Mouse (Mus musculus) intestine, embryonic 14.5 days (tissue): ENCODE measurements around the gene Fbxo48. TPM values are rescaled to one million over a fixed set of nuclear protein-coding genes. Genes with fewer than 3 reads are reported as not detected.

ENCODE experiments used
- ATAC-seq: fragments of 200-750 bp; cut with Nextera tagmentation; replicated peaks from 2 replicates; pipeline ENCODE4 v1.8.0; 2017; ENCODE audit warnings: low read depth, moderate number of reproducible peaks, moderate TSS enrichment, moderate library complexity; ENCODE audit not compliant: low FRiP score, low TSS enrichment
- DNase-seq: peaks from one replicate; pipeline ENCODE4 v3.0.0-alpha.2; 2018; ENCODE audit warnings: low spot score
- H3K27ac ChIP-seq: fragments of 300-500 bp; sonication (generic); 2 replicates; pipeline ENCODE4 v1.5.1; 2014; ENCODE audit warnings: low read depth, mild to moderate bottlenecking, control low read depth
- H3K27me3 ChIP-seq: fragments of 300-500 bp; sonication (generic); replicated peaks from 2 replicates; pipeline ENCODE4 v1.6.1; 2014; ENCODE audit warnings: low read length, control low read depth; ENCODE audit not compliant: control insufficient read depth, insufficient read depth
- H3K36me3 ChIP-seq: fragments of 300-500 bp; sonication (generic); 2 replicates; pipeline ENCODE4 v1.6.1; 2014; ENCODE audit warnings: low read length, control low read depth; ENCODE audit not compliant: control insufficient read depth, insufficient read depth
- H3K4me1 ChIP-seq: fragments of 300-500 bp; sonication (generic); replicated peaks from 2 replicates; pipeline ENCODE4 v1.6.1; 2014; ENCODE audit warnings: low read length, control low read depth, mixed read lengths; ENCODE audit not compliant: control insufficient read depth, insufficient read depth
- H3K4me2 ChIP-seq: fragments of 300-500 bp; sonication (generic); 2 replicates; pipeline ENCODE4 v1.6.1; 2014; ENCODE audit warnings: low read length
- H3K4me3 ChIP-seq: fragments of 300-500 bp; sonication (generic); 2 replicates; pipeline ENCODE4 v1.5.1; 2014; ENCODE audit warnings: low read depth, low read length, control low read depth, mixed read lengths
- H3K9ac ChIP-seq: fragments of 300-500 bp; sonication (generic); 2 replicates; pipeline ENCODE4 v1.6.1; 2014; ENCODE audit warnings: mild to moderate bottlenecking, low read length
- H3K9me3 ChIP-seq: fragments of 300-500 bp; sonication (generic); 2 replicates; pipeline ENCODE4 v1.6.1; 2016; ENCODE audit warnings: low read length, control low read depth; ENCODE audit not compliant: control insufficient read depth
- WGBS: fragments of 180-500 bp; shearing (Covaris S2); extraction: QIAGEN DNeasy Blood & Tissue Kit; methylation state at CpG from one replicate; pipeline ENCODE4 v1.1.7; 2014; 5-methylcytosine and 5-hydroxymethylcytosine counted together
- polyA plus RNA-seq: library from polyadenylated mRNA; unstranded; fragments of >200 nt; fragmentation: Nextera tagmentation; extraction: Ambion mirVana; gene quantifications from 2 replicates; pipeline ENCODE4 v1.2.1, GENCODE M21; 2014

The Fbxo48 gene
- polyA plus RNA-seq, 1 experiment from 2014 or later = 2.3 TPM

- Histone ChIP-seq H3K36me3 (no peaks in the 10 kb centered on the region), H3K9me3 (no peaks in the 10 kb centered on the region), H3K4me2 (no peak overlapping the region), H3K27ac (no peak overlapping the region), H3K27me3 (no peaks in the 10 kb centered on the region), H3K4me1 (peaks cover 9% of the 10 kb centered on the region; the same call in 1 of the 2 replicates), H3K4me3 (no peak overlapping the region), H3K9ac (no peak overlapping the region)
- ATAC-seq = no peak
- no peak for DNase-seq
- 89% methylated on average over 6 of the region's 6 CpGs for WGBS
These were observed 5.1 kb downstream of the Fbxo48 start for GRCm38 (mm10) chr11:16956115-16956862.

GRCm38 (mm10) chr11:16957030-16957429 is 5.9 kb downstream of the Fbxo48 start:
- no peak for ATAC-seq
- no peak overlapping the region for H3K4me3 ChIP-seq
- H3K36me3 ChIP-seq = no peaks in the 10 kb centered on the region
- 90% methylated on average over 6 of the region's 6 CpGs for WGBS
- peaks cover 4% of the 10 kb centered on the region; the same call in 1 of the 2 replicates for H3K4me1 ChIP-seq
- no peak for DNase-seq
- no peaks in the 10 kb centered on the region for H3K27me3 ChIP-seq
- no peak overlapping the region for H3K27ac ChIP-seq
- no peak overlapping the region for H3K9ac ChIP-seq
- H3K9me3 ChIP-seq = no peaks in the 10 kb centered on the region
- H3K4me2 ChIP-seq = no peak overlapping the region

GRCm38 (mm10) chr11:16958520-16958919 is 7.3 kb downstream of the Fbxo48 start:
- no peaks in the 10 kb centered on the region for H3K36me3 ChIP-seq
- H3K9me3 ChIP-seq = no peaks in the 10 kb centered on the region
- no peaks in the 10 kb centered on the region for H3K4me1 ChIP-seq
- no peak overlapping the region for H3K27ac ChIP-seq
- 80% methylated on average over 1 of the region's 1 CpGs for WGBS
- no peak overlapping the region for H3K9ac ChIP-seq
- H3K4me3 ChIP-seq = no peak overlapping the region
- no peak overlapping the region for H3K4me2 ChIP-seq
- ATAC-seq (no peak), DNase-seq (no peak)
- H3K27me3 ChIP-seq = no peaks in the 10 kb centered on the region

GRCm38 (mm10) chr11:16967806-16968205 is 16.6 kb downstream of the Fbxo48 start:
- no peaks in the 10 kb centered on the region for H3K27me3 ChIP-seq
- ATAC-seq (no peak), DNase-seq (no peak)
- no peaks in the 10 kb centered on the region for H3K9me3 ChIP-seq
- H3K36me3 ChIP-seq = no peaks in the 10 kb centered on the region
- no peak overlapping the region for H3K4me2 ChIP-seq
- 33% methylated on average over 2 of the region's 2 CpGs for WGBS
- no peaks in the 10 kb centered on the region for H3K4me1 ChIP-seq
- no peak overlapping the region for H3K27ac ChIP-seq
- no peak overlapping the region for H3K4me3 ChIP-seq
- no peak overlapping the region for H3K9ac ChIP-seq

- H3K27me3 ChIP-seq = no peaks in the 10 kb centered on the region
- H3K9ac ChIP-seq = no peak overlapping the region
- no peaks in the 10 kb centered on the region for H3K36me3 ChIP-seq
- WGBS = 75% methylated on average over 2 of the region's 2 CpGs
- DNase-seq (no peak), ATAC-seq (no peak)
- no peaks in the 10 kb centered on the region for H3K4me1 ChIP-seq
- no peak overlapping the region for H3K4me3 ChIP-seq
- no peak overlapping the region for H3K4me2 ChIP-seq
- no peak overlapping the region for H3K27ac ChIP-seq
- H3K9me3 ChIP-seq = no peaks in the 10 kb centered on the region
These were observed 18.5 kb downstream of the Fbxo48 start for GRCm38 (mm10) chr11:16969650-16970049.

GRCm38 (mm10) chr11:16972027-16972426 is 20.9 kb downstream of the Fbxo48 start:
- ATAC-seq (no peak), DNase-seq (no peak)
- 88% methylated on average over 3 of the region's 3 CpGs for WGBS
- H3K9ac ChIP-seq = no peak overlapping the region
- H3K27me3 ChIP-seq = no peaks in the 10 kb centered on the region
- no peaks in the 10 kb centered on the region for H3K36me3 ChIP-seq
- H3K27ac ChIP-seq = no peak overlapping the region
- H3K9me3 ChIP-seq = no peaks in the 10 kb centered on the region
- no peak overlapping the region for H3K4me3 ChIP-seq
- H3K4me1 ChIP-seq = no peaks in the 10 kb centered on the region
- H3K4me2 ChIP-seq = no peak overlapping the region

GRCm38 (mm10) chr11:16973086-16973485 is 21.9 kb downstream of the Fbxo48 start:
- no peak for ATAC-seq
- Histone ChIP-seq H3K9me3 (no peaks in the 10 kb centered on the region), H3K4me1 (no peaks in the 10 kb centered on the region), H3K9ac (no peak overlapping the region), H3K4me2 (no peak overlapping the region), H3K27ac (no peak overlapping the region), H3K4me3 (no peak overlapping the region), H3K27me3 (no peaks in the 10 kb centered on the region), H3K36me3 (no peaks in the 10 kb centered on the region)
- no peak for DNase-seq
- WGBS = 85% methylated on average over 1 of the region's 1 CpGs

- Histone ChIP-seq H3K4me3 (no peak overlapping the region), H3K27ac (no peak overlapping the region), H3K27me3 (no peaks in the 10 kb centered on the region), H3K4me2 (no peak overlapping the region), H3K36me3 (no peaks in the 10 kb centered on the region), H3K9ac (no peak overlapping the region), H3K4me1 (no peaks in the 10 kb centered on the region), H3K9me3 (no peaks in the 10 kb centered on the region)
- 80% methylated on average over 4 of the region's 4 CpGs for WGBS
- no peak for DNase-seq
- no peak for ATAC-seq
These were observed 25.8 kb downstream of the Fbxo48 start for GRCm38 (mm10) chr11:16976937-16977336.

GRCm38 (mm10) chr11:16977611-16978010 is 26.4 kb downstream of the Fbxo48 start:
- Histone ChIP-seq H3K4me2 (no peak overlapping the region), H3K4me3 (no peak overlapping the region), H3K27ac (no peak overlapping the region), H3K27me3 (no peaks in the 10 kb centered on the region), H3K36me3 (no peaks in the 10 kb centered on the region), H3K4me1 (no peaks in the 10 kb centered on the region), H3K9me3 (no peaks in the 10 kb centered on the region), H3K9ac (no peak overlapping the region)
- 67% methylated on average over 2 of the region's 2 CpGs for WGBS
- ATAC-seq (no peak), DNase-seq (no peak)
